Mouse (Mus musculus) liver, adult 2 months (tissue): ENCODE results near the gene D7Ertd443e. TPM values are rescaled to one million over a fixed set of nuclear protein-coding genes. Genes with fewer than 3 reads are reported as not detected.

ENCODE experiments used
- DNase-seq: peaks from one replicate; pipeline ENCODE4 v3.0.0-alpha.2; 2011; ENCODE audit warnings: low read depth, low spot score; ENCODE audit errors: extremely low read depth
- H3K27ac ChIP-seq: fragments of 200-500 bp; replicated peaks from 2 replicates; pipeline ENCODE4 v1.5.1; 2012; ENCODE audit warnings: low read depth, mild to moderate bottlenecking, control low read depth, inconsistent platforms, low read length; ENCODE audit not compliant: insufficient read depth
- H3K27me3 ChIP-seq: fragments of 200-500 bp; 2 replicates; pipeline ENCODE4 v1.6.1; 2012; ENCODE audit warnings: mild to moderate bottlenecking, moderate library complexity, low read length, inconsistent platforms; ENCODE audit not compliant: control insufficient read depth, insufficient read depth
- H3K36me3 ChIP-seq: fragments of 200-500 bp; 2 replicates; pipeline ENCODE4 v1.6.1; 2012; ENCODE audit warnings: low read length, inconsistent platforms; ENCODE audit not compliant: control insufficient read depth, insufficient read depth
- H3K4me1 ChIP-seq: fragments of 200-500 bp; 2 replicates; pipeline ENCODE4 v1.6.1; 2011; ENCODE audit warnings: low read length; ENCODE audit not compliant: control insufficient read depth, insufficient read depth
- H3K4me3 ChIP-seq: fragments of 200-500 bp; 2 replicates; pipeline ENCODE4 v1.5.1; 2011; ENCODE audit warnings: low read depth, mild to moderate bottlenecking, control low read depth, low read length, moderate library complexity; ENCODE audit not compliant: insufficient read depth
- H3K79me2 ChIP-seq: fragments of 200-500 bp; 2 replicates; pipeline ENCODE4 v1.6.1; 2012; ENCODE audit warnings: inconsistent platforms, mild to moderate bottlenecking, low read length, moderate library complexity; ENCODE audit not compliant: control insufficient read depth, insufficient read depth
- H3K9ac ChIP-seq: fragments of 200-500 bp; 2 replicates; pipeline ENCODE4 v1.6.1; 2012; ENCODE audit warnings: low read depth, mild to moderate bottlenecking, control low read depth, inconsistent platforms, low read length
- CTCF ChIP-seq: fragments of 200-500 bp; IDR thresholded peaks from 2 replicates; pipeline ENCODE4 v1.5.1; 2011; ENCODE audit warnings: low read depth, low read length, control low read depth
- POLR2A ChIP-seq: fragments of 200-500 bp; IDR thresholded peaks from 2 replicates; pipeline ENCODE4 v1.6.1; 2011; ENCODE audit warnings: low read length, control low read depth; ENCODE audit not compliant: insufficient read depth; ENCODE audit errors: extremely low read depth
- WGBS: fragments of 180-500 bp; shearing (Covaris S2); methylation state at CpG from one replicate; pipeline ENCODE4 v1.1.7; 2018; 5-methylcytosine and 5-hydroxymethylcytosine counted together
- polyA plus RNA-seq: library from polyadenylated mRNA; depleted of rRNA; stranded (reverse); fragments of >200 nt; gene quantifications from 2 replicates; pipeline ENCODE4 v1.2.3, GENCODE M21; 2012
- total RNA-seq: library from RNA; depleted of rRNA; stranded (reverse); fragments of >200 nt; gene quantifications from 2 replicates; pipeline ENCODE4 v1.2.3, GENCODE M21; 2014

Gene D7Ertd443e
- total and polyA plus RNA-seq, 2 experiments, result 0.09 TPM; not detected in 1

DNA sequence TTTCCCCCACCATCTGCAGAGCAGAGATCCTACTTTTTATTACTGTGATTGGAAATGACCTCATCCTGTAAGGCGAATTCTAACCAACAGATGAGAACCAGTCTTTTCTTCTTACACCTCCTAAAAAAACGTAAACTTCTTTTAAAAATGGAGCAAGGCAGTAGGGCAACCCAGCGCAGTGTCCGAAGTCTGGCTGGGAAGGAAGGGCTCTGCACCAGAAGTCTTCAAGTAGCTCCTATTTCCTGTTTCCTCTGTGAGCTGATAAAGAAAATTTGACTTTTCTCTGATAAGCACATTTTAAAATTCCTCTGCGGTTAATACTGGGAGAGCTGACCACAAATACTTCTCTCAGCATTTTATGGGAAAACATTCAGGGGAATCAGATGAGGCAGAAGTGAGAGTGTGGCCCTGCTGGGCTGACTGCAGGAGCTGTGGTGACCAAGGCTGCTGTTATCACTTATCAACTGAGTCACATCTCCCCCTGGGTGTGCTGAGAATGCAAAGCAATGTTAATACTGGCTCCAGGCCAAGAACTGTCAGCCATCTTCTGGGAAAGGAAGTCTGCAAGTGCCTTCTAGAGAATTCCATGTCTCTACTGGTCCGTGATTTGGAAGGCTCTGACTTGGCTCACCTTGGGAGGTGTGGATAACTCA, 97.8 kb downstream of the D7Ertd443e start:
- WGBS, result 51% methylated on average over 6 of the region's 6 CpGs
- Histone ChIP-seq H3K4me3 (no peak overlapping the region), H3K36me3 (no peaks in the 10 kb centered on the region), H3K79me2 (no peaks in the 10 kb centered on the region), H3K27me3 (no peaks in the 10 kb centered on the region), H3K4me1 (no peaks in the 10 kb centered on the region), H3K9ac (no peak overlapping the region), H3K27ac (no peak overlapping the region)
- TF ChIP-seq CTCF, result no peak
- DNase-seq, result peak; percentile 20

GRCm38 (mm10) chr7:134272956-134273355, 112.5 kb downstream of the D7Ertd443e start:
- no peak overlapping the region for H3K4me3 ChIP-seq
- no peaks in the 10 kb centered on the region for H3K79me2 ChIP-seq
- no peak overlapping the region for H3K9ac ChIP-seq
- 89% methylated on average over 5 of the region's 5 CpGs for WGBS
- H3K27me3 ChIP-seq, result no peaks in the 10 kb centered on the region
- H3K36me3 ChIP-seq, result no peaks in the 10 kb centered on the region
- H3K27ac ChIP-seq, result no peak overlapping the region
- H3K4me1 ChIP-seq, result no peaks in the 10 kb centered on the region
- TF ChIP-seq CTCF (no peak), POLR2A (no peak)
- no peak for DNase-seq

DNA sequence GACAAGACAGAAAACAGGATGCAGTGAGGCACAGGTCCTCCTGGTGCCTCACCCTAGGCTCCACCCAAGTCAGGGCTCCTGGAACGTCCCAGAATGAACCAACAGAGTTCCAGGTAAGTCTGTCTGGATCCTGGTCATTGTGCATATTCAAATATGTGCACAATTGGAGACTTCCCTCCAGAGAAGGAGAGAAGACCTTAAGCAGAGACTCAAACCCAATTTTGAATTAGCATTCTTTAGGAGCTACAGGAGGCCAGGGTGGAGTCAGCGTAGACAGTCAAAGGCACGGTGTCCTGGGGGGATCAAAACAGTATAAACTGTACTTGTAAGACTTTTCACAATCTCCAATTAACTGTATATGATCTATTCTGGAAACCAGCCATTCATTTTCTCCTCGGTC, 113.0 kb downstream of the D7Ertd443e start:
- no peaks in the 10 kb centered on the region for H3K79me2 ChIP-seq
- H3K4me3 ChIP-seq, result no peak overlapping the region
- H3K36me3 ChIP-seq, result no peaks in the 10 kb centered on the region
- no peaks in the 10 kb centered on the region for H3K27me3 ChIP-seq
- H3K9ac ChIP-seq, result no peak overlapping the region
- WGBS, result 83% methylated on average over 4 of the region's 4 CpGs
- no peak overlapping the region for H3K27ac ChIP-seq
- no peaks in the 10 kb centered on the region for H3K4me1 ChIP-seq
- no peak for DNase-seq
- no peak for TF ChIP-seq CTCF
- TF ChIP-seq POLR2A, result no peak

DNA sequence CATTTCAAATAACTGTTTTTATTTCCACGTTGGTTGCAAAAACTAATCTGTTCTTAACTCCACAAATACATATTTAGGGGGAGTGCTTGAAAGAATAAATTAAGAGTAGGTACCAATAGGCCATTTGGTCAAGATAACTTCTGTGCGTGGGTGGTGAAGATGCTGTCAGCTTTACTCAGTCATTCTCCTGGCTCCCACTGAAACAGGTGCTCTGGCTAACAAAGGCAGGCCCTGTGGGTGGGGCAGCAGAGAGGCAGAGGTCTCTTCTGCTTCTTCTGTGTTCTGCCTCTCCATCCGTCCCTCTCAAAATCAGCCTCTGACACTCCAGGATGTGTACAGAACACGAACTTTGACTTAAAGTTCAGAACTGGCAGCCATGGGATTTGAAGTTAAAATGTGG, 119.7 kb downstream of the D7Ertd443e start:
- Histone ChIP-seq H3K4me3 (no peak overlapping the region), H3K27ac (no peak overlapping the region), H3K4me1 (no peaks in the 10 kb centered on the region), H3K27me3 (no peaks in the 10 kb centered on the region), H3K36me3 (no peaks in the 10 kb centered on the region), H3K9ac (no peak overlapping the region), H3K79me2 (no peaks in the 10 kb centered on the region)
- TF ChIP-seq POLR2A (no peak), CTCF (no peak)
- 65% methylated on average over 4 of the region's 4 CpGs for WGBS
- DNase-seq, result no peak

DNA sequence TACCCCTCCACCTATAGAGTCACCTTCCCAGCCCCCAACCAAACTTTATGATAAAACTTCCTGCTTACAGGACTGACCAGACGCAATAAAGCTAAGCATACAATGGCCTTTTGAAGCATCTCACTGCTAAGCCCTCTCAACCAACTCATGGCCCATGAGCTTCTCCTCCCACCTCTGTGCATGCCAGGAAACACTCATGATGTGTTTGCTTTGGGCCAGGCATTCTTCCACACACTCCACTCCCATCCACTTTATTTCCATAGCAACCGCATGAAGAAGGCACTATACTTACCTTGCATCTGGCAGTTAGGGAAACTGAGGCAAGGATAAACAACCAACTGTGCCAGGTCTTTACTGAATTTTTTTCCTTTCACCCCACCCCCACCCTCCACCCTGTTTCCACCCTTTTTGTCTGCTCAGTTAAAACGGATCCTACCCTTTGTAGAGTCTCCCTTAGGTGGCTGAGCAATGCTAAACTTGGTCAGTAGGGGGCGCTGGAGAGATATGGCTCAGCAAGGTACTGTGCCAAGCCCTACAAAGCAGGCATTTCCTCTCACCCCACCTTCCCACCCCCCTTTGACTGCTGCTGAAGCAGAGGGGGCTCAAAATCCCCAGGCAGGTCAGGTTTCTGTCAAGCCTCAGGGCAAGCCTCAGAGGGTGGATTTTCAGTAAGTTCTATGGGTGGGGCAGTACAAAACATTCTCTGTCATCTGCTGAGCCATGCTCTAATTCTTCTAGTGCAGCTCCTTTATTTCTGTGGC, 122.1 kb downstream of the D7Ertd443e start:
- H3K27me3 ChIP-seq, result no peaks in the 10 kb centered on the region
- H3K36me3 ChIP-seq, result no peaks in the 10 kb centered on the region
- no peaks in the 10 kb centered on the region for H3K4me1 ChIP-seq
- TF ChIP-seq POLR2A, result no peak
- peak; percentile 80 for TF ChIP-seq CTCF
- H3K4me3 ChIP-seq, result no peak overlapping the region
- no peaks in the 10 kb centered on the region for H3K79me2 ChIP-seq
- WGBS, result 48% methylated on average over 4 of the region's 4 CpGs
- H3K27ac ChIP-seq, result no peak overlapping the region
- H3K9ac ChIP-seq, result no peak overlapping the region
- DNase-seq, result peak; percentile 23
